Mouse (Mus musculus) liver, adult 2 months (tissue): ENCODE measurements around the gene Sh3bgrl2.

ENCODE experiments used
- CTCF ChIP-seq: fragments of 200-500 bp; IDR thresholded peaks from 2 replicates; pipeline ENCODE4 v1.5.1; 2011; ENCODE audit warnings: low read depth, low read length, control low read depth
- POLR2A ChIP-seq: fragments of 200-500 bp; IDR thresholded peaks from 2 replicates; pipeline ENCODE4 v1.6.1; 2011; ENCODE audit warnings: low read length, control low read depth; ENCODE audit not compliant: insufficient read depth; ENCODE audit errors: extremely low read depth

- TF ChIP-seq POLR2A (no peak), CTCF (no peak)
These were observed 20.8 kb downstream of the Sh3bgrl2 start for GRCm38 (mm10) chr9:83568937-83569336.
